Mouse (Mus musculus): ENCODE measurements around the gene Katnal1.

Katnal1 gene

DNA sequence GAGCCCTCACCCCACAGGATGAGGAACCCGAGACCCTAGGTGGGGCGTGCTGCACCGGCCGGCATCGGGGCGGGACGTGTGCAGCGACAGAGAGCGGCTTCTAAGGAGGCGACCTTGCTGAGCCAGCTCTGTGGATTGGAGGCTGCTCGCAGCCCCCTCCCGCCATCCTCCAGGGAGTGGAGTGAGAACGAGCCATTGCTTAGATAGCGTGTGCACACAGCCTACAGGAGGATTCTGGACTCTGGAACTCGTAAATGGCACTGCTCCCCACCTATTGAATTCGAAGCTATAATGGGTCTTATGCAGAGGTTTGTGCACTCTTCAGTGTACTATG, at the start of gene Katnal1:
Gene Katnal1, minus strand, starts transcription at position 205 of the 334 bp plus-strand sequence.
- DNase-seq = no peak

DNA sequence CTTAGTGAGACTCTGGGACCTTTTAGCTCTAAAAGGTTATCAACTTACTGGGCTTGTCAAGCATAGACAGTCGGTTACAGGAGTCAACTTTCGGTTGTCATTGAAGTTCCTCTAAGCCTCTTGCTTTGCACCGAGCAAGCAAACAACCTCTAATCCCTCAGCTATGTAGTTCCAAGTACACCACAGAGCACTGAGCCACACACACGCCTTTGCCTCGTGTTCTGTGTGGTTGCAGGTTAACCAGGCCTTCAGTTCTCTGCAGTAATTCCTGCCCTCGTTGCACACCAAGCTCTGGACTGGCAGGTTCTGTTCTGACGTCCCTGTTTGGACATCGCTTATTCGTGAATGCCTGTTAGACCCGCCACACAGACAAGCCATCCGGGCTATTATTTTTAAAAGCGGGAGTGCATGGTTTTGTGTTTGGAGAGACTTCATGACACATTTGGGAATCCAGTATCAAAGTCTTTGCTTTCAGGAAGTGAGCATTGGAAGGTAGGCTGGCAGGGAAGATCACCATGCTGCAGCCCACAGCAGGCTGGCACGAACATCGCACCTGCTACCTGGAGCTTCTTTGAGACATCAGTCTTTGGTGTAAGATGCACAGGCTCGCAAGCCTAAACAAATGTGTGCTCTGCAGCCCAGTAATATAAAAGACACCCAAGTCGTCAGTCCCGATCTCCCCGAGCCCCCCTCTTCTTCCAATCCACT, 49.5 kb upstream of the Katnal1 start:
- DNase-seq = no peak

- DNase-seq = no peak
Measured at GRCm38 (mm10) chr5:148977698-148978457, 48.8 kb upstream of the Katnal1 start.

- no peak for DNase-seq
Measured at GRCm38 (mm10) chr5:148976876-148977275, 47.8 kb upstream of the Katnal1 start.

DNA sequence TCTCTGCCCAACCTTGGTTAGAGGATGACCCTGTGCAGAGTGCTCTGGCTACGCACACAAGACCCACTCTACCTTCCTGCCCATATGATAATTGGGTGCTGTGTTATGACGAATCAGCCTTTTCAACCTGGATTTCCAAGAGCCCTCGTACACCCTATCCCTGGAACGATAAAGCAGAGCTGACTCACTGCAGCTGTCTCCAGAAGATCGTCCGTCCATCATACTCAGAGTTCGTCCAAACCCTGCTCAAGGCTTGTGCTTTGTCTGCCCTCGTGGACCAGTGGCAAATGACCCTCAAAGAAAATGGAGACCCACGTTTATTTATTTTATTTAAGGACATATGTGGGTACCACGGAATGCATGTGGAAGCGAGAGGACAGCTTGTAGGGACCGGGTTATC, 45.9 kb upstream of the Katnal1 start:
- DNase-seq = no peak

DNA sequence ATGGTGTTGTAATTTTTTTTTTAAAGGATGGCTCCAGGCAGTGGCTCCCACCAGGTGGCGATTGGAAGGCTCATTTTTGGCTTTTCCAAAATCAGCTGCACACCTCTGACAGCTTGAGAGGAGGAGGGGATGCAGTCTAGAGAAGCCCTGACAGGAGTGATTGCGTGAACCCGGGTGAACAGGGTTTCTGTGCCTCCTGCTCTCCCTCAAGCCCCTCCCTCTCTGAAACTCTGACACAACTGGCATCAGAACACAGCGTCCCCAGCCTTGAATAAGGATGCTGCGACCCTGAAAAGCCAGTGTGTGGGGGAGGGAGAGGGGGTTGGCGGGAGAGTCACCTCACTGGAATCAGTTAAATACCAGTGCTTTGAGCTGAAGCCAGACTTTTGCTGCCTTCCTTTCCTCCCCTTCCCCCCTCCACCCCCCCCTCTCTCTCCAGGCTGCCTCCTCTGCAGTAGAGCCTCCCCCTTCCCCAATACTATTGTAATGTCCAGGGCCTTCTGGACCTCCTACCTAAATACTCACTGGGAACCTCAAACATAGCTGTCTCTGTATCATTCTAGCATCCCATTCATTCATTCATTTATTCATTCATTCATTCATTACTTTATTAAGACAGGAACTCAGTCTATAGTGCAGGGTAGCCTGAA, 44.0 kb upstream of the Katnal1 start:
- DNase-seq = no peak

DNA sequence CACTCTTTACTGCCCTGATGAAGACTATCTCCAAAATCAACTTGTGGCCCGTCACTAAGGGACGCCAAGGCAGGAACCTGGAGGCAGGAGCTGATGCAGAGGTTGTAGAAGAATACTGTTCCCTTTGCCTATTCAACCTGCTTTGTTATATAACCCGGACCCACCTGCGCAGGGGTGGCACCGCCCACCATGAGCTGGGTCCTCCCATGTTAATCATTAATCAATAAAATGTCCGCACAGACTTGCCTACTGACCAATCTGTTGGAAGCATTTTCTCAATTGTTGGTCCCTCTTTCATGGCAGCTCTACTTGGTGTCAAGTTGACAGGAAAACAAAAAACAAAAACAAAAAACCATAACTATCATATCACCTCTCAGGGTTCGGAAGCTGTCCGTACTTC, 43.0 kb upstream of the Katnal1 start:
- no peak for DNase-seq

DNA sequence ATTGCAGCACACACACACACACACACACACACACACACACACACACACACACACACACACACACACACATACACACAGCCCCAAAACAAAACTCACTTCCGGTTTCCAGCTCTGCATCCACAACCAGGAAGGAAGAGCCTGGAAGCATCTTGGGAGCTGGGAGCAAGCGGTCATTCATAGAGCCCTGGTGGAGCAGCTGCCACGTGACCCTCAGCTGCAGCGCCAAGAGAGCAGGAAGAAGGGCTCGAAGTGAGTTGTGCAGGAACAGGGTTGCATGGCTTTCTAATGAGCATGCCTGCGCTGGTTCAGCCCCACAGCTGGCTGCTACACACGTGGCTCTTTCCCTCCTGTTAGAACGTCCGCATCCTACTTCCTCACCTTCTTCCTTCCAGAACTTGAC, 40.5 kb upstream of the Katnal1 start:
- no peak for DNase-seq

GRCm38 (mm10) chr5:148968958-148969576, 39.9 kb upstream of the Katnal1 start:
- no peak for DNase-seq

- no peak for DNase-seq
Measured at GRCm38 (mm10) chr5:148968179-148968578, 39.1 kb upstream of the Katnal1 start.

DNA sequence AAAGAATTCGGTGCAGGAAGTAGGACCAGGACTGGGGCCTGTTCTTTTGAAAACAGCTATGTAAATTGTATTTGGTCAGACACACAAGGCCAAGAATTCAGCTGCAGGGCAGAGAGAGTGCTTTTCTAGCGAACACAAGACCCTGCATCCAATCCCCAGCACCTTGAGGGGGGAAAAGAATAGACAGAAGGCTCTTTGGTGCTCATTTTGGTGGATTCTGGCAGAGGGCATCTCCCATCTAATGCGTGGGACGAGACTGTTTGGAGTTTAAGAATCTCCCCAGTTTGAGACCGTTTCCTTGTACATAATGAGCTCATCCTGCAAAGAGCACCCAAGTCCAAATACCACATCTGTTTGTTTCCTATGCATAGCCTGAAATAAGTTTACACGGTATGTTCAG, 37.3 kb upstream of the Katnal1 start:
- no peak for DNase-seq

DNA sequence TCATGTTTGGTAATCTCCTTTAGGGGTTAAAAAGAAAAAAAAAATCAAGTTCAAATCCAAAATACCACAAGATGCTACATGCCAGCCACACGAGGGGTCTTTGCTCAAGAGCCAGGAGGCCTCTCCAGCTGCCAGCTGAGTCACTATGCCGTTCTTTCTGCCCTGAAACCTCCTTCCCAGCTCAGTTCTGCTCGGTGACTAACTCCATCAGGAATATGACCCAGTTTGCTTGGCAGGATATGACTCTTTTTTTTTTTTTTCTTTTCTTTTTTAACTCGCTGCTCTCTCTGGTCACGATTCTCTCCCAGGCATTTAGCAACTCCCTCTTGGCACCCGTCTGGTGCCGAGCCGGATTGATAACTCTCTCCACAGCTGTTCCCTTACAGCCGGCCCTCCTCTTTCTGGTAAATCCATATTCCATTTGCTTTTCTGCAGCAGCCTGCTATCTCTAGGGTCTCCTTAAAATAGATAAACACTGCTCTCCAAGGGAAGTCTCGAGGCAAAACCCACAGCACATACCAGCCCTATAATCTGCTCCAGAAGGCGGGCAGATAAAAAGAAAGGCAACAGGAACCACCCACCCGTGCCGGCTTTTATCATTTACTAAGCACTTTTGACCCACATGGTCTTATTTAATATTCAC, 36.7 kb upstream of the Katnal1 start:
- DNase-seq = peak; percentile 89

GRCm38 (mm10) chr5:148965089-148965591, 36.0 kb upstream of the Katnal1 start:
- DNase-seq = peak; percentile 37

DNA sequence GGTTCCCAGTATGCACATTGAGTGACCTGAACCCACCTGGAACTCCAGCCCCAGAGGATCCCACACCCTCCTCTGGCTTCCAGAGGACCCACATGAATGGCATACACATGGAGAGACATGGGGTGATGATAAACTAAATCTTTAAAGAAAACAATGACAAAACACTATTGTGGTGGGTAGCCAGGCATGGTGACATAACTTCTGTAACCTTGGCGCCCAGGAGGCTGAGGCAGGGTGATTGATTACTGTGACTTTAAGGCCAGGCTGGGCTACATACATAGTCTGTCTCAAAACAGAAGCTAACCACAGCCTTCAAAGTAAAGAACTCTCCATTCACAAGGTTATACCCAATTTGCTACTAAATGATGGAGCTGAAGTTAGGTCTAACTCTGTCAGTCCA, 35.1 kb upstream of the Katnal1 start:
- DNase-seq = no peak

DNA sequence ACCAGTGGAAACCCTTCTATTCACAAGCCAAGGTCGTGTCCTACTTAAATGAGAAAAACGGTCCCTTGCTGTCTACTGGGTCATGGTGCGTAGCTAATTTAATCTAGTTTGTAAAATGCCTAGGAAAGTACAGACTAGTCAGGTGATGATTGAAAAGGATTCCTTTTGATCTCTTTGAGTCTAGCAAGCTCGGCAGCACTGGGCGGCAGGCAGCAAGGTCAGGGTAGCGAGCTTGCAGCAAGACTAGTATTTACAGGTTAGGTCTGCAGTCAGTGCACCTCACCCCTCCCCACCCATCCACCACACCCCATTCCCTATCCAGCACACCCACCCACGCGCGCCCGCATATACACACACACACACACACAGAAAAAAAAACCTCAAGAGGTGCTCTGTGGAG, 31.1 kb upstream of the Katnal1 start:
- no peak for DNase-seq

DNA sequence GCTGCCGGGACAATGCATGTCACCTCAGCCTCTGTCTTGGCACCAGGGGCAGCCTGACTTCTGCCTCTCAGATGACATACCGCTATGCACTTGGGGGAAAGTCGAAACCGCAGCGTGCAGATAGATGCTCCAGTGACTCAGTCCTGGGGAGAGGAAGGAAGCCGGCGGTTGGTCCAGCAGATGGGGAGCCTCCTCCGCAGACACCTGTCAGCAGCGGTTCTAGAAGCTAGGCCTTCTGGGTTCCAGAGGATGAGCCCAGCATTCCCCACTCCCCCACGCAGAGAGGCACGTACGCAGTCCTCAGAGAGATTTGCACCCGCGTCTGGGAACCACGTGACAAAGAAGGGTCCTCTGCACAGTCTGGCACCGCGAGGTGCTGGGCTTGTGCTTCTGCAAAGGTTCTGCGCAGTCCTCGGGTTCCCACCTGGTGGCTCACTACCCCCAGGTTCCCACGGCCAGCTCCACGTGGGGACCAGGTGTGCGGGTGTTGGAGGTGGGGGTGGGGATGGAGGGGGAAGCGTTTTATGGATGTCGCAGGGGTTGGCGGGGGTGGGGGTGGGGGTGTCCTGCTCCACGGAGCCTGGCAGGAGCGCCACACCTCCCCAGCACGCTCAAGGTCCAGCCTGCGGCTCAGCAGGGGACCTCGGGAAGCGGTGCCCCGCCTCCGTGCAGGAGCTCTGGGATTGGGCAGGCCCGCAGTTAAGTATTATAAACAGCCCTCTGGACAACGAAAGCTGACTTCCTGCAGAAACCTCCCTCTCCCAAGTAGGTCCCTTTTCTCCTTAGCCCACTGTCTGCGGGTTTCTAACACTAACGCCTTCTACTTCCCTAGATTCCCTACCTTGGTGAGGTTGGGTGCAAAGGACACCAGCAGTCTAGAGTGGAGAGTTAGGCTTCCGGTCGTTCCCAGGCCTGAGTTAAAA, 30.2 kb upstream of the Katnal1 start:
- DNase-seq = peak; percentile 92

DNA sequence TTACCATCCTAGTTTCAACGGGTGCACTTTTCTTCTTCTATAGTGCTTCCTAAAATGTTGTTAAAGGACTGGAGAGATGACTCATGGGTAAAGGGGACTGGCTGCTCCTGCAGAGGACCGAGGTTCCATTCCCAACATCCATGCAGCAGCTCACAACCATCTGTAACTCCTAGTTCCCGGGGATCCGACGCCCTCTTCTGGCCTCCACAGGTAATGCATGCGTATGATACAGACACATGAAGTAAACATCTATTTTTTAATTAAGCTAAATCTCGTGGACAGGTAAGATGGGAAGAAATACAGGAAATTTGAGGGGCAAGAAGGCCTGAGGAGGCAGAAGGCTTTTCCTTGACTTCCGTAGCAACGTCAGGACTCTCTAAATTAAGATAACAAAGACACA, 29.2 kb upstream of the Katnal1 start:
- DNase-seq = no peak

- DNase-seq = no peak
Measured at GRCm38 (mm10) chr5:148956898-148957535, 27.9 kb upstream of the Katnal1 start.

GRCm38 (mm10) chr5:148956091-148956490, 27.0 kb upstream of the Katnal1 start:
- DNase-seq = no peak

DNA sequence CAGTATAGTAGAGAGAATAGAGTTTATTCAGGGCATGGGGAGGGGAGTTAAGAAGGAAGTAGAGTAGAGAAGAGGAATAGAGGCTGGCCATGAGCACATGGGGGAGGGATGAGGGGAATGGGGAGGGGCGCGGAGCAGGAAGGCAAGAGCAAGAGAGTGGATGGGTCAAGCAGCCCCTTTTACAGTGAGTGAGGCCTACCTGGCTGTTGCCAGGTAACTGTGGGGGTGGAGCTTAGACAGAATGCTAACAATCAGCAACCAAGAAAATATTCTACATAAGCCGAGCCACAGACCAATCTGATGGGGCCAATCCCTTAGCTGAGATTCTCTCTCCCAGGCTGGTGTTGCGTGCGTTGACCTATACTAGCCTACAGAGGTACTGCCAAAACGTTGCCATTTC, 26.5 kb upstream of the Katnal1 start:
- no peak for DNase-seq
